Mouse (Mus musculus): Measurements from ENCODE around the gene Tmem175. TPM values are rescaled to one million over a fixed set of nuclear protein-coding genes. Genes with fewer than 3 reads are reported as not detected.

Gene Tmem175
- total and polyA plus RNA-seq, 3 experiments: 8.3 to 26.1 (median 9.6) TPM

GRCm38 (mm10) chr5:108662772-108663171, 33.2 kb downstream of the Tmem175 start:
- Histone ChIP-seq H3K4me1 (ENCODE audit: control insufficient read depth, insufficient read depth, low read length) (peaks cover 8% of the 10 kb centered on the region), H3K9ac (ENCODE audit: low read depth, low read length) (no peak overlapping the region), H3K36me3 (ENCODE audit: control insufficient read depth, insufficient read depth, low read length) (no peaks in the 10 kb centered on the region), H3K4me3 (no peak overlapping the region), H3K27ac (no peak overlapping the region), H3K79me2 (replicated peaks; ENCODE audit: control insufficient read depth, insufficient read depth, low read length) (peaks cover 3% of the 10 kb centered on the region), H3K27me3 (ENCODE audit: control insufficient read depth, insufficient read depth, low read length) (no peaks in the 10 kb centered on the region)
- 77% methylated on average over 4 of the region's 4 CpGs for WGBS
- TF ChIP-seq POLR2A (IDR thresholded peaks at IDR 0.05; ENCODE audit: insufficient read depth, low read depth, low read length): no peak
- no peak for TF ChIP-seq EP300 (IDR thresholded peaks at IDR 0.05; ENCODE audit: insufficient read depth, low read depth, low read length)
- TF ChIP-seq CTCF (IDR thresholded peaks at IDR 0.05): no peak
- no peak for DNase-seq
- intact Hi-C loops (cut with DNase I): loop anchor here (10.0 kb wide), 2 partner anchors 398 to 1202 kb away; partner anchors contain the start of gene Dr1

GRCm38 (mm10) chr5:108665066-108665465, 35.5 kb downstream of the Tmem175 start:
- Histone ChIP-seq H3K27me3 (ENCODE audit: control insufficient read depth, insufficient read depth, low read length) (no peaks in the 10 kb centered on the region), H3K36me3 (ENCODE audit: control insufficient read depth, insufficient read depth, low read length) (no peaks in the 10 kb centered on the region), H3K79me2 (replicated peaks; ENCODE audit: control insufficient read depth, insufficient read depth, low read length) (no peaks in the 10 kb centered on the region; the same call in 1 of the 2 replicates), H3K4me3 (no peak overlapping the region), H3K9ac (ENCODE audit: low read depth, low read length) (no peak overlapping the region), H3K27ac (no peak overlapping the region), H3K4me1 (ENCODE audit: control insufficient read depth, insufficient read depth, low read length) (peaks cover 3% of the 10 kb centered on the region)
- 33% methylated on average over 3 of the region's 3 CpGs for WGBS
- no peak for DNase-seq
- intact Hi-C loops (cut with DNase I): loop anchor here (10.0 kb wide), 2 partner anchors 400 to 1200 kb away; partner anchors contain the start of gene Dr1
- TF ChIP-seq EP300 (IDR thresholded peaks at IDR 0.05; ENCODE audit: insufficient read depth, low read depth, low read length): no peak

GRCm38 (mm10) chr5:108667370-108667769, 37.8 kb downstream of the Tmem175 start:
- Histone ChIP-seq H3K4me1 (ENCODE audit: control insufficient read depth, insufficient read depth, low read length) (peaks cover 2% of the 10 kb centered on the region), H3K9ac (ENCODE audit: low read depth, low read length) (no peak overlapping the region), H3K36me3 (ENCODE audit: control insufficient read depth, insufficient read depth, low read length) (no peaks in the 10 kb centered on the region), H3K79me2 (replicated peaks; ENCODE audit: control insufficient read depth, insufficient read depth, low read length) (no peaks in the 10 kb centered on the region), H3K27me3 (ENCODE audit: control insufficient read depth, insufficient read depth, low read length) (no peaks in the 10 kb centered on the region), H3K27ac (no peak overlapping the region), H3K4me3 (no peak overlapping the region)
- intact Hi-C loops (cut with DNase I): loop anchor here (10.0 kb wide), 2 partner anchors 403 to 1197 kb away; partner anchors contain the start of gene Dr1
- DNase-seq: no peak
- 74% methylated on average over 2 of the region's 2 CpGs for WGBS
- TF ChIP-seq POLR2A (IDR thresholded peaks at IDR 0.05; ENCODE audit: insufficient read depth, low read depth, low read length): no peak
- no peak for TF ChIP-seq CTCF (IDR thresholded peaks at IDR 0.05)
- TF ChIP-seq EP300 (IDR thresholded peaks at IDR 0.05; ENCODE audit: insufficient read depth, low read depth, low read length): no peak

- 17% methylated on average over 3 of the region's 3 CpGs for WGBS
- no peak for TF ChIP-seq POLR2A (IDR thresholded peaks at IDR 0.05; ENCODE audit: insufficient read depth, low read depth, low read length)
- TF ChIP-seq CTCF (IDR thresholded peaks at IDR 0.05): no peak
- no peak for TF ChIP-seq EP300 (IDR thresholded peaks at IDR 0.05; ENCODE audit: insufficient read depth, low read depth, low read length)
- Histone ChIP-seq H3K4me3 (peak overlapping the region; percentile 69), H3K36me3 (ENCODE audit: control insufficient read depth, insufficient read depth, low read length) (no peaks in the 10 kb centered on the region), H3K27me3 (ENCODE audit: control insufficient read depth, insufficient read depth, low read length) (no peaks in the 10 kb centered on the region), H3K79me2 (replicated peaks; ENCODE audit: control insufficient read depth, insufficient read depth, low read length) (no peaks in the 10 kb centered on the region), H3K4me1 (ENCODE audit: control insufficient read depth, insufficient read depth, low read length) (peaks cover 2% of the 10 kb centered on the region), H3K27ac (peak overlapping the region; percentile 99), H3K9ac (ENCODE audit: low read depth, low read length) (peak overlapping the region; percentile 78)
- DNase-seq: no peak
- intact Hi-C loops (cut with DNase I): loop anchor here (2.0 to 10.0 kb wide), 3 partner anchors 40 to 1196 kb away; partner anchors contain the start of genes Dr1, Gak and Tmem175
Observed at GRCm38 (mm10) chr5:108668387-108668932, 38.9 kb downstream of the Tmem175 start.

DNA sequence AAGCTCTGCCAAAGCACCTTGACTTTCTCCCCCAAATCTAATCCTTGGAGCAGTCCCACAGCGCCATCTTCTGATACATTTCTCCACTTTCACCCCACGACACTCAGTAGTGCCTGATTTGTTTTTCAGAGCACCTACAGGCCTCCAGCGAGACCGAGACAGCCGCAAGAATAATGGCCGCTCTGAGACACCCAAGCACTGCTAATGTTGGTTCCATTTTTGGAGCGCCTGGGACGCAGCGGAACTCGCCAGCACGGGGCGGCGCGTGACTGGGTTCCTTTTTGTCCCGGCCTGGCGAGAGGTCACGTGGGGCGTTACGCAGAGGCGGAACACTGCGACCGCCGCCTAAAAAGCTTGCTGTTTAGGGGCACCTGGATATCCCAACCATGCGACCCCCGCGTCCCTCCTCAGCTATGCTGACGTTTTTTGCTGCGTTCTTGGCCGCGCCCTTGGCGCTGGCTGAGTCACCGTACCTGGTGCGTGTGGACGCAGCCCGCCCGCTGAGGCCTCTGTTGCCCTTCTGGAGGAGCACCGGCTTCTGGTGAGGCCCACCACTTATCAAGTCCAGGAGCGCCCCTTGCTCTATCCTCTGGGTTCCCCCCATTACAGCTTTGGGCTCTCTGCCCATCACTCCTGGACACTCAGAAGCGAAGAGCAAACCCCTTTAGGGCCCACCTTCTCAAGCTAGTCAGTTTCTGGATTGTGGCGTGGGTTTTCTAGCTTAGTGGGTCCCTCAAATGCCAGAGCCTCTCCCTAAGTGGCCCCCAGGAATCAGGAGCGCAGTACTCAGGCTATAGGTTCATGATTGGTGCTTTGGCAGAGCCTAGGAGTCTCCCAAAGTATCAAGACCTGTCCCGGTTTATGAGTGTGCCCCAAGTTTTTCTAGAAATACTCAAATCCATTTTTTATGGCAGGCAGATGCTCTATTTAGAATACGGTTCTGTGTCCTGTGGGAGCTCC, 39.7 kb downstream of the Tmem175 start, which contains the start of gene Dgkq:
Gene Dgkq, minus strand, starts transcription at position 696 of the 960 bp plus-strand sequence.
- intact Hi-C loops (cut with DNase I): loop anchor here (2.0 to 10.0 kb wide), 3 partner anchors 40 to 1196 kb away; partner anchors contain the start of genes Dr1, Gak and Tmem175
- H3K27me3 ChIP-seq (ENCODE audit: control insufficient read depth, insufficient read depth, low read length): no peaks in the 10 kb centered on the region
- peaks cover 2% of the 10 kb centered on the region for H3K4me1 ChIP-seq (ENCODE audit: control insufficient read depth, insufficient read depth, low read length)
- H3K4me3 ChIP-seq: peak within 1 kb of the TSS; percentile 69
- TF ChIP-seq EP300 (IDR thresholded peaks at IDR 0.05; ENCODE audit: insufficient read depth, low read depth, low read length): peak; percentile 59; the same call in 1 of the 2 replicates
- peak; percentile 88 for TF ChIP-seq POLR2A (IDR thresholded peaks at IDR 0.05; ENCODE audit: insufficient read depth, low read depth, low read length)
- TF ChIP-seq CTCF (IDR thresholded peaks at IDR 0.05): peak; percentile 75
- H3K9ac ChIP-seq (ENCODE audit: low read depth, low read length): peak within 1 kb of the TSS; percentile 78
- H3K79me2 ChIP-seq (replicated peaks; ENCODE audit: control insufficient read depth, insufficient read depth, low read length): no peaks in the 10 kb centered on the region
- H3K36me3 ChIP-seq (ENCODE audit: control insufficient read depth, insufficient read depth, low read length): no peaks in the 10 kb centered on the region
- peak within 1 kb of the TSS; percentile 99 for H3K27ac ChIP-seq
- 4% methylated on average over 43 of the region's 43 CpGs for WGBS
- DNase-seq: peak; percentile 92 to 95

Data from heart, adult 2 months (tissue).